Mouse (Mus musculus): Measurements from ENCODE around the gene Iqca.

Iqca gene

GRCm38 (mm10) chr1:90153099-90153744, at the start of gene Iqca:
Gene Iqca (minus strand): TSS chr1:90153401.
- peak; percentile 94 for DNase-seq

- peak; percentile 82 for DNase-seq
Measured at GRCm38 (mm10) chr1:90202207-90202978, 49.2 kb upstream of the Iqca start.

DNA sequence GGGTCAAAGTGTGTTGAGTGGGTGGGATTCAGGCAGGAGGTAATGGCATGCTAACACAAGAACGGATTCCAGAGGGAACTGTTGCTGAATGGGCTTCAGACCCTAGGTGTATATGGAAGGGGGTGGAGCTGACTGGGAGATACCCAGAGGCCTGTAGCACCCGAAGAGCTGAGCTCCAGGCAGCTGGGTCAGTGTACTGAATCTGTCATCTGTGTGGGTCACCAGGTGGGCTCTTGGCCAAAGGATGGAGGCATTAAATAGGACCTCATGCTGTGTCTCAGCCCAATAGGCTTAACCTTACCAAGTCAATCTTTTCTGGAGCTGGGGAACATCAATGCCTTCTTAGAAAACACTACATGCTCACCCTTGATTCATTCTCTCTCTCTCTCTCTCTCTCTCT, 48.5 kb upstream of the Iqca start:
- no peak for DNase-seq

DNA sequence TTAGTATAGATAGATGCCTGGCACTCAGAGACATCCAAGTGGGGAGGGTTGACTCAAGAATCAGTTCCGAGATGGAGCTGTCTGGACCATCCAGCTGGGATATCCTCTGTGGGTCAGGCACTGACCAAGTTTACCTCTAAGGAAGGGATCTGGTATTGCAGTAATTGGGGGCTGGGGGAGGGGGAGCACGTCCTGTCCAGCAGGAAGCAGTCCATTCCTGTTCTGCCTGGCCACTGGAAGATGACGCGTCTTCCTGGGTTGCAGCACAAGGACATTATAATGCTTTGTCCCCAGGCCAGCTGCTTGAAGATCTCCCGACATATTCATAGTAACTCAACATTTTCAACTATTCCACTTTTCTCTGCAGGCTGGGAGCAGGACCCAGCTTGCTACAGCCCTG, 48.0 kb upstream of the Iqca start:
- DNase-seq, result no peak

GRCm38 (mm10) chr1:90189046-90189445, 35.8 kb upstream of the Iqca start:
- DNase-seq, result no peak

DNA sequence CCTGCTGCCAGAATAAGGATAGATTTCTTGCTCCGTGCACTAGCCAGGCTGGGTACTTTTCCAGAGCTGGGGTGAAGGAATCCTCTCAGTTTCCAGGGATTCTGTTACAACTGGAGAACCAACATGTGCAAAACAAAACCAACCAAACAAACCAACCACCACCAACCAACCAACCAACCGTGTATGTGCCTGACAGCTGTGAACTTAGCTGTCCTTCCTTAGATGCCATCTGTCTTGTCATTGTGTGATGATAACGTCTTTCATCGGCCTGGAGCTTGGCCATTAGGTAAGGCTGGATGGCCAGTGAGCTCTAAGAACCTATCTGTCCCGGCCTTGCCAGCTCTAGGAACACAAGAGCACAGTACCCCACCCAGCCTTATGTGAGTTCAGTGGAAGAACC, 33.7 kb upstream of the Iqca start:
- DNase-seq, result no peak

GRCm38 (mm10) chr1:90186173-90186572, 33.0 kb upstream of the Iqca start:
- DNase-seq, result no peak

- no peak for DNase-seq
Measured at GRCm38 (mm10) chr1:90183602-90184001, 30.4 kb upstream of the Iqca start.

GRCm38 (mm10) chr1:90182521-90182920, 29.3 kb upstream of the Iqca start:
- DNase-seq, result no peak

DNA sequence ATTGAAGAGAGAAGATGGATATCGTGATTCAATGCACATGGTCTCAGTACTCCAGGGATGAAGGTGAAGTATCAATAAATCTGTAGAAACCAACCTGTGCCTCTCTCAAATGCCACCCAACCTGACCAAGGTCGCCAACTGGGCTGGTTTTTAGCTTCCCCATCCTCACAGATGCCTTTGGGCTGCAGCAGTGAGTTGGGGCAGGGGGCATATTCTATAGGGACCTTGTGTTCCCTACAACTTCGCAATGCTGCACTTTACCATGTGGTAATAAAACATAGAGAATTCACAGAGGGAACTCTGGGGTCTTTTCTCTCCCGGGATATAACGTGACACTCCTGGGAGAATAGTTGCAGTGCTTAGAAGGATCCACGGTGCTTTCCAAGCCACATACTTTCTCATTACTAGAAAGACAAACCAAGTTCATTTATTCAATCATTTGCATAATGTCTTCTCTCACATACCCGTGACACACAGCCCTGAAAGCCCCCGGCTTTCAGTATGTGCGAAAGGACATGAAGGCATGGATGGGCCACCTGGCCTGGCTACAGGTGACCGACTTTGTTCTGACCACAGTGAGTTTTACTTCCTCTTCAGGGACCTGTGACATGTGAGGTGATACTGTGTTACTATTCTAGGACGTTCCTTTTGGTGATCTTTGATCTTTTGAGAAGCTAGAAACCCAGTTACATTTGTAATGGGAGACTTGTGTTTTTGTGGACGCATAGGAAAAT, 27.9 kb upstream of the Iqca start:
- DNase-seq, result no peak

DNA sequence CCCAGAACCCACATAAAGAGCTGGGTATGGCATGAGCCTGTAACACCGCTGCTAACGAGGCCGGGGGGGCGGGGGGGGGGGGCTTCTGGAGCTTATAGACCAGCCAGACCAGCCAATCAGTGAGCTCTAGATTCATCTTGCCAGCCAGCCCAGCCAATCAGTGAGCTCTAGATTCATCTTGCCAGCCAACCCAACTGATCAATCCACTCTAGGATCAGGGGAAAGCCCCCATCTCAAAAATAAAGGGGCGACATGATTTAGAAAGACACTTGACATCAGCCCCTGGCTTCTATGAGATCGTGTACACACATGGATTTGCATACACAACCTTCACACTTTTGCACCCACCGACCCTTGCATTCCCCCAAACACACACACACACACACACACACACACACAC, 27.3 kb upstream of the Iqca start:
- DNase-seq, result no peak

DNA sequence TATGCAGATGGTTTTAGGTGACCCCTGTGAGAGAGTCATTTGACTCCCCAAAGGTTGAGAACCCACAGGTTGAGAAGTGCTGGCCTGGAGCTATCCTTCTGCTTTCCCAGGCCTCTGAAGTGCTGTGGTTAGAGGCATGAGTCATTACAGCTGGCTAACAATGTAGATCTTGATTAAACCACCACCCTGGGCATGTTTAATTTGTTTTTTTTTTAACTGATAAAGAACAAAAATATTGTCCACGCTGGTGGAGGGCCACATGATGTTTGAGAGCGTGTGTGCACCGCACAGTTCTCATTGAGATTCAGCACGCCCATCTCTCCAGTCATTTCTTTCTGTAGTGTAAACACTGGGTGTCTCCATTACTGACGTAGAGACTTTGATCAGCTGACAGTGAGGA, 24.8 kb upstream of the Iqca start:
- no peak for DNase-seq

DNA sequence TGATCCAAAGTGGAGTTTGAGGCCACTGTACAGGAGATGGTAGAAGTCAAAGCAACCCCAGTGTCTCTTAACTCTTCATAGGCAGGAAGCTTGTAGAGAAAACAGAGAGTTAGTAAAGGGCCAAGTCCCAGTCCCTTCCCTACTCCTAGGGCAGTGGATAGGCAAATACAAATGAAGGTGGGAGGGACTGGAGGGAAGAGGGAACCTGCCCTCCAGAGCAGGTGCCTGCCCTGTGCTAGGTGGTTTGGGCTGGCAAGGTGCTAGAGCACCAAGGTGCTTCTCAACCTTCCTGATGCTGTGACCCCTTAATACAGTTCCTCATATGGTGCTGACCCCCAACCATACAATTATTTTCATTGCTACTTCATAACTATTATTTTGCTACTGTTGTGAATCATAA, 24.4 kb upstream of the Iqca start:
- no peak for DNase-seq

DNA sequence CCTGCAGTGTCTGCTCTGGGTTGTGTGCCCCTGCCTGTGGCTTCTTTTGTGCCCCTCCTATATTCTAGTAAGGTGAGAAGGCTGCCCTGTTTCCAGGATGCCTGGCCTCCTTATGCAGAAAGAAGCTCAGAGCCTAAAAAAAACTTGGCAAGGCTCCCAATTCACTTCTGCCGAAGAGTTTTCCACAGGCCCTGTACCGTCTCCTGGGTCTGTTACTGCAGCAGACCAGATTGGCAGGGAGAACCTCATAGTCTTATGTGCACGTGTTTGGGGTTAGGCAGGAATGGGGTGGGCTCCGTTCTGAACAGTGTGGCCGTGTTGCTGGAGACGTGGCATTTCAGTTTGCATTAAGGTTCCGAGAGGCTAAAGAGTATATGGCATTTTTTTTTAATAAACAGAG, 23.0 kb upstream of the Iqca start:
- no peak for DNase-seq

DNA sequence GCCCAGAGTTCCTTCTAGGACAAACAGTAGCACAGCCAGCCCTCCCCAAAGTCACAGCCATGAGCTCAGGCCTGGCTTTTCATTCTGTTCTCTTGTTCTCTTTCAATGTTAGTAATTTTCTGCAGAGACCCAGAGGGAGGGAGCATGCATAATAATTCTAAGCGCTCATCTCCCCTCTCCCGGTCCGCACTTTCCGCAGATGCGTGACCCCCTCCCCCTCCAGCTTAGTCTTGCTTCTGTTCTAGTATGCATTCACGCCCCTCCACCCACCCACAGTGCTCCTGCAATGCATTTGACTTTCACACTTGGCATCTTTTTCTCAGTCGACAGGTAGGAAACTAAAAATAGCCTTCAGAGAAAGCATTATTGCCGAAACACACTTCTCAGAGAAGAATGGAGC, 21.1 kb upstream of the Iqca start:
- DNase-seq, result no peak

DNA sequence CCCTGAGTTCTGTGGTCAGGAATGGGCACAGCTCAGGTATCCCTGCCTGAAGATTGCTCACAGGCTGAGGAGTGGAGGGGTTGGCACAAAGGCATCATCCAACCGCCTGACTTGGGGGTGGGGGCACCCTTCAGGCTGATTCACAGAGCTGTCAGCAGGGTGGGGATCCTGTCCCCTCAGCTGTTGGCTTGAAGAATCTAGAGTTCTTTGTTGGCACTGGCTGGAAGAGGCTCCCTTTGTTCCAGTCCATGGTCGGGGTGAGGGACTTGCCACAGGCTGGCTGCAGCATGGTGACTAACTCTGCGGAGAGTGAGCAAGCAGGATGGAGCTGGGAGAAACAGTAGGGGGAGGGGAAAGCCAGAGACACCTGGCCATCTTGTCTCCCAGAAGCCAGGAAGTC, 11.1 kb upstream of the Iqca start:
- no peak for DNase-seq

DNA sequence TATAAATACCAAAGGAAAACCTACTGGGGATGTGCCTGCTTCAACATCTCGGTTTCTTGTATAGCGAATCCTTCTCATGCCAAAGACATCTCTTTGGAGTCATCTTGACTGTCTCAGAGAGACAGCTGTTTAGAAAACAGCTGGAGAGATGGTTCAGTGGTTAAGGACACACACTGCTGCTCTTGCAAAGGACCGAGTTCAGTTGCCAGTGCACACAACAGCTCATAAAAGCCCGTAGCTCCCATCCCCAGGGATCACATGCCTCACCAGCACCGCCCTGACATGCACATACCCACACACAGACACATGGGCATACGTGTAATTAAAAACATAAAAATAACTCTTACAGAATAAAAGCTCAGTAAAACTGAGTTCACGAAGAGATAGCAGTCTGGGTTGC, 10.0 kb upstream of the Iqca start:
- DNase-seq, result no peak

GRCm38 (mm10) chr1:90162379-90162857, 9.2 kb upstream of the Iqca start:
- DNase-seq, result peak; percentile 45

DNA sequence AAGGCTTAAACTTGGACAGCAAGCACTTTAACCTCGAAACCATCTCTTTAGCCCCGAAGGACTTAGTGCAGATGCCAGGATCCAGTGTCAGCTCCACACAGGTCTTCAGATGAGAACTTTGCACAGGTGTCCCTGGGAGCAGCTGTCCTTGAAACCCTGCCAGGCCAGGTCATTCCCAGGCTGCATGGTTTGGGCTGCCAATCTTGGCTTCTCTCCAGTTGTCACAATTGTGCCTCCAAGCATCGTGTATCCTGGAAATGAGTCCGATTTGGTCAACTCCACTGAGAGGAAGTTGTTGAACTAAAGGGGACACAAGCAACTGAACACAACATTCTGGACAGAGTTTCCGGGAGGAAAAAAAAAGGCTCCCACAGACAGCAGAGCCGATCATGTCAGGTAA, 8.4 kb upstream of the Iqca start:
- no peak for DNase-seq

DNA sequence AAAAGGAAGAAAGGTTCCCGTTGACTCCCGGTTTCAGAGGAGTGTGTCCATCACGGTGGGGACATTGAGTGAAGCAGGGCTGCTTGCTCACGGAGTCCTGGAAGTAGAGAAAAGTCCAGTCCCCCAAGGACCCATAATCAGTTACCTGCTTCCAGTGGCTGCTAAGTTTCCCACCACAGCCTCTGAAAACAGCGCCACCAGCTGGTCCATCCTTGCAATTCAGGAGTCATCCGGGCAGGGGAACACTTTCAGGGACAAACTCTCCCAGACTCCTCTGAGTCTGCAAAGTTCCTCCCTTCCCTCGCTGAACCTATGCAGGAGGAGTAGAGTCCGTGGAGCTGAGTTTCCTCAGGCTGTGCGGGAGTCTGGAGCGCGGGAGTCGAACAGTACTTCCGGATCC, 6.7 kb upstream of the Iqca start:
- peak; percentile 44 for DNase-seq

DNA sequence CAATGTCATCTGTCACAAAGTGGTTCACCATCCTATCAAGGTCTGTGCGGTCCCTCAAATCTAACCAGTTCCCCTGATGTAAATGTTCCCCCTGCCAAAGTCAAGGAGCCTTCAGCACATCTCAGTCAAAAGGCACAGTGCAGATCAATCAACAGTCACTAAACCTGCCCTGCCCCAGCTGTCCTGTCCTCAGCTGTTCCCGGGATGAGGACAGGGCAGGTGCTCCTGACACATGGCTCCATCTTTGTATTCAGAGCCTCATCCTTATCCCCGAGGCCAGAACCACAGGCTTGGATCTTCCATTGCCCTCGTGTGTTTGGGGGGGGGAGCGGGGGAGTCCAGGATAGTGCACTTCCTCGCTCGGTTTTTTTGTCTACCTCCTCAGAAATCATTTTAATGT, 3.4 kb upstream of the Iqca start:
- no peak for DNase-seq

DNA sequence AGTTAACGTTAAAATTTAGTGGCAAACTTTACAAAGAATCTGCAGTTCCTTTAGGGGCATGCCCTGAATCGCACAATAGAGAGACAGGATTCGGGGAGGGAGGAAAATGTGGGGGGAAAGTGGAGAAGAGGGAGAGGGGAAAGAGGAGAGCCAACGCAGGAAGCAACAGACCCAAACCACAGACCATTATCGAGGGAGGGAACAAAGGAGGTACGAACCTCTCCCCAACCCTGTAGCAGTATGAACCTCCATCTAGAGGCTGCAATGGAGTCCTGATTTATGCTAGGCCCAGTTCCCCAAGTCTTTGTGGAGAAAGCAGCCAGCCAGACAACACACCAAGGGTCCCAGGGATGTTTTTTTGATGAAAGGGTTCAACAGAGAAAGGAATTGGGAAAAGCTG, 586 bp upstream of the Iqca start:
- no peak for DNase-seq

GRCm38 (mm10) chr1:90139729-90140128, 13.5 kb downstream of the Iqca start:
- DNase-seq, result no peak

DNA sequence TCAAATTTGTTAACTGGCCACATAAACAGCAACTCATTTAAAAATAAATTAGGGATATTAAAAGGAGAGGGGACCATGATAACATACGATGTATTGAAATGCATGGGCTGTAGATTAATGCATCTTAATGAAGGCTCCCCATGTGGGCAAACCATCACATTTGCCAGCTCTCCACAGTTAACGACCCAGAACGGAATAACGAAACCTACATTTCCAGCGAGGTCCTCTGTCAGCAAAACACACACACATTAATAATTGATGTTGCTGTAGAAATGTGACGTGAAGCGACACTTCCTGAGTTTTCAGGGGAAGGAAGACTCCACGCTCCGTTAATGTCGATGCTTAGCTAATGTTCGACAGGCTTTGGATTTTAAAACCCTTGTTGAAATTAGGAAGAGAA, 20.8 kb downstream of the Iqca start:
- DNase-seq, result no peak

Measured in embryo, embryonic 11 days (tissue).